Mouse (Mus musculus) CH12.LX (cell line): ENCODE data around the gene Immp2l. TPM values are rescaled to one million over a fixed set of nuclear protein-coding genes. Genes with fewer than 3 reads are reported as not detected.

Source experiments
- DNase-seq: peaks from one replicate; pipeline ENCODE4 v3.0.0-alpha.2; 2013; ENCODE audit errors: extremely low read depth
- H3K27ac ChIP-seq: 2 replicates; pipeline ENCODE4 v1.5.1; 2012; ENCODE audit warnings: low read depth, mild to moderate bottlenecking, control low read depth, moderate library complexity; ENCODE audit not compliant: insufficient read depth
- H3K27me3 ChIP-seq: replicated peaks from 2 replicates; pipeline ENCODE3; 2012; ENCODE audit warnings: inconsistent platforms
- H3K36me3 ChIP-seq, 2 experiments: replicated peaks in 1 of 2; 2 replicates each; pipeline versions ENCODE3 to v1.6.1; 2012; ENCODE audit warnings: inconsistent platforms in 1 of 2, low read length in 1 of 2, mild to moderate bottlenecking in 1 of 2, mixed read lengths in 1 of 2, moderate library complexity in 1 of 2; ENCODE audit not compliant: control insufficient read depth in 1 of 2, insufficient read depth in 1 of 2
- H3K4me1 ChIP-seq, 2 experiments: 2 replicates each; pipeline ENCODE4 v1.6.1; 2012; ENCODE audit warnings: inconsistent platforms in 1 of 2, moderate library complexity in 1 of 2; ENCODE audit not compliant: insufficient read depth in 2 of 2, control insufficient read depth in 1 of 2
- H3K4me2 ChIP-seq: 2 replicates; pipeline ENCODE4 v1.6.1; 2012; ENCODE audit warnings: low read depth, mild to moderate bottlenecking, control low read depth; ENCODE audit not compliant: poor library complexity, insufficient read depth, severe bottlenecking
- H3K4me3 ChIP-seq, 3 experiments: fragments of 150-350 bp in 1 of 3; sonication (generic) in 1 of 3; replicated peaks in 1 of 3; 2 replicates each; pipeline versions ENCODE3 to v1.5.1; 2011 to 2012; ENCODE audit warnings: low read depth in 2 of 3, low read length in 2 of 3, mild to moderate bottlenecking in 2 of 3, moderate library complexity in 2 of 3, control low read depth in 1 of 3, improper control_type of control experiment in 1 of 3, inconsistent platforms in 1 of 3, mixed read lengths in 1 of 3; ENCODE audit not compliant: poor library complexity in 1 of 3
- H3K79me2 ChIP-seq: replicated peaks from 2 replicates; pipeline ENCODE4 v1.6.1; 2012; ENCODE audit warnings: mild to moderate bottlenecking, moderate library complexity; ENCODE audit not compliant: control insufficient read depth, poor library complexity, insufficient read depth, severe bottlenecking; ENCODE audit errors: extremely low read depth
- H3K9ac ChIP-seq: 2 replicates; pipeline ENCODE4 v1.6.1; 2012; ENCODE audit warnings: low read depth, mild to moderate bottlenecking, control low read depth, moderate library complexity; ENCODE audit not compliant: insufficient read depth
- H3K9me3 ChIP-seq: replicated peaks from 2 replicates; pipeline ENCODE3; 2012; ENCODE audit warnings: low read length, inconsistent platforms, mixed read lengths
- CHD1 ChIP-seq: IDR thresholded peaks from 2 replicates; pipeline ENCODE4 v1.6.1; 2012; ENCODE audit warnings: low read depth, low read length, improper control_type of control experiment, inconsistent platforms
- EP300 ChIP-seq: IDR thresholded peaks from 2 replicates; pipeline ENCODE4 v1.6.1; 2011; ENCODE audit warnings: low read length, improper control_type of control experiment
- ETS1 ChIP-seq: conservative IDR thresholded peaks from 2 replicates; pipeline ENCODE4 v1.6.1; 2012; ENCODE audit warnings: low read depth, mild to moderate bottlenecking, inconsistent platforms, low read length, improper control_type of control experiment, moderate library complexity
- HCFC1 ChIP-seq: IDR thresholded peaks from 2 replicates; pipeline ENCODE4 v1.6.1; 2012; ENCODE audit warnings: low read depth, mild to moderate bottlenecking, inconsistent platforms, low read length, improper control_type of control experiment
- JUN ChIP-seq: IDR thresholded peaks from 2 replicates; pipeline ENCODE4 v1.6.1; 2011; ENCODE audit warnings: low read depth, mild to moderate bottlenecking, low read length, improper control_type of control experiment, moderate library complexity; ENCODE audit not compliant: insufficient read depth
- JUND ChIP-seq: conservative IDR thresholded peaks from 2 replicates; pipeline ENCODE4 v1.6.1; 2011; ENCODE audit warnings: low read depth, low read length, improper control_type of control experiment
- KAT2A ChIP-seq: IDR thresholded peaks from 2 replicates; pipeline ENCODE4 v1.6.1; 2012; ENCODE audit warnings: low read length, improper control_type of control experiment, inconsistent platforms; ENCODE audit not compliant: insufficient replicate concordance
- MAX ChIP-seq: IDR thresholded peaks from 2 replicates; pipeline ENCODE4 v1.6.1; 2011; ENCODE audit warnings: low read length, improper control_type of control experiment
- MAZ ChIP-seq: IDR thresholded peaks from 2 replicates; pipeline ENCODE4 v1.6.1; 2012; ENCODE audit warnings: low read depth, mild to moderate bottlenecking, inconsistent platforms, low read length, improper control_type of control experiment, moderate library complexity
- MXI1 ChIP-seq: IDR thresholded peaks from 2 replicates; pipeline ENCODE4 v1.6.1; 2011; ENCODE audit warnings: mild to moderate bottlenecking, low read depth, low read length, improper control_type of control experiment
- NELFE ChIP-seq: IDR thresholded peaks from 2 replicates; pipeline ENCODE4 v1.6.1; 2011; ENCODE audit warnings: low read depth, low read length, improper control_type of control experiment
- PAX5 ChIP-seq: IDR thresholded peaks from 2 replicates; pipeline ENCODE4 v1.6.1; 2012; ENCODE audit warnings: low read length, inconsistent platforms, mixed read lengths
- POLR2AphosphoS2 ChIP-seq: IDR thresholded peaks from 2 replicates; pipeline ENCODE4 v1.6.1; 2011; ENCODE audit warnings: low read depth, low read length, improper control_type of control experiment
- RCOR1 ChIP-seq: conservative IDR thresholded peaks from 2 replicates; pipeline ENCODE4 v1.6.1; 2012; ENCODE audit warnings: low read depth, mild to moderate bottlenecking, inconsistent platforms, low read length, improper control_type of control experiment
- SIN3A ChIP-seq: IDR thresholded peaks from 2 replicates; pipeline ENCODE4 v1.6.1; 2012; ENCODE audit warnings: low read length, improper control_type of control experiment, inconsistent platforms
- SMC3 ChIP-seq: IDR thresholded peaks from 2 replicates; pipeline ENCODE4 v1.6.1; 2011; ENCODE audit warnings: low read depth, low read length, improper control_type of control experiment
- USF2 ChIP-seq: conservative IDR thresholded peaks from 2 replicates; pipeline ENCODE4 v1.6.1; 2011; ENCODE audit warnings: low read depth, low read length, improper control_type of control experiment
- ZC3H11A ChIP-seq: IDR thresholded peaks from 2 replicates; pipeline ENCODE4 v1.6.1; 2012; ENCODE audit warnings: low read depth, mild to moderate bottlenecking, inconsistent platforms, low read length, improper control_type of control experiment
- ZKSCAN1 ChIP-seq: IDR thresholded peaks from 2 replicates; pipeline ENCODE4 v1.6.1; 2012; ENCODE audit warnings: low read depth, inconsistent platforms, low read length, improper control_type of control experiment, borderline replicate concordance
- ZMIZ1 ChIP-seq: IDR thresholded peaks from 2 replicates; pipeline ENCODE4 v1.6.1; 2012; ENCODE audit warnings: low read depth, mild to moderate bottlenecking, inconsistent platforms, low read length, improper control_type of control experiment
- dilution Hi-C: fragments of 300-500 bp; cut with MboI; formaldehyde crosslinking; loops from 2 replicates; pipeline ENCODE4 v1.14.3; 2020; ENCODE audit warnings: low sequenced_read_pairs; ENCODE audit not compliant: extremely low pct_unique_long_range_greater_than_20kb, extremely low pct_ligation_motif_present
- in situ Hi-C: fragments of 300-500 bp; cut with MboI; formaldehyde crosslinking; loops from 3 replicates; pipeline ENCODE4 v1.14.3; 2019; ENCODE audit warnings: low sequenced_read_pairs, low pct_ligation_motif_present, low pct_unique_long_range_greater_than_20kb, mixed read lengths
- polyA plus RNA-seq: library from polyadenylated mRNA; unstranded; fragments of >175 nt; gene quantifications from 2 replicates; pipeline ENCODE4 v1.2.1, GENCODE M21; 2012; ENCODE audit warnings: low read depth; ENCODE audit not compliant: insufficient read length
- total RNA-seq, 2 experiments: library from RNA; depleted of rRNA; stranded (reverse); fragments of 300-350 nt in 1 of 2; fragments of >200 nt in 1 of 2; gene quantifications; 2 replicates each; pipeline ENCODE4 v1.2.3; 2012 to 2014

Gene Immp2l
- total and polyA plus RNA-seq, 3 experiments = 4.8 to 16.5 (median 9.9) TPM

DNA sequence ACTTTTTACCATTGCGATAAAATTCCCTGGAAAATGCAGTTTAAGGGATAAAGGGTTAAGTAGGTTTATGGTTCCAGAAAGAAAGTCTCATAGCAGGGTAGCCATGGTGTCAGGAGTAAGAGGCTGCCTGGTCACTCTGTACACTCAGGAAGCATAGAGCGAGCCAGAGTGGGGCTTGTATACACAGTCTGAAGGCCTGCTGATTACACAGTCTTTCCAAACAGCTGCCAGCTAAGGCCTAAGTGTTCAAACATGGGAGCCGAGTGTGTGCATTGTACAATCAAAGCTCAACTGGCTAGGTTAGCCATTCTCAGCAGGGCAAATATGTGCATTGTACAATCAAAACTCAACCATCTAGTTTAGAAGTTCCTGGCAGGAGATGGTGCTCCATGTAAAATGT, 393.2 kb downstream of the Immp2l start:
- Histone ChIP-seq H3K4me1 (no peaks in the 10 kb centered on the region), H3K36me3 (no peaks in the 10 kb centered on the region), H3K4me3 (no peak overlapping the region), H3K4me2 (no peak overlapping the region), H3K9ac (no peak overlapping the region), H3K9me3 (no peaks in the 10 kb centered on the region), H3K79me2 (no peaks in the 10 kb centered on the region), H3K27ac (no peak overlapping the region), H3K27me3 (no peaks in the 10 kb centered on the region)
- dilution Hi-C loops = no loop called here
- no peak for DNase-seq
- in situ Hi-C loops = no loop called here
- TF ChIP-seq ZMIZ1 (no peak), JUN (no peak), PAX5 (no peak), USF2 (no peak), MAZ (no peak), JUND (no peak)

DNA sequence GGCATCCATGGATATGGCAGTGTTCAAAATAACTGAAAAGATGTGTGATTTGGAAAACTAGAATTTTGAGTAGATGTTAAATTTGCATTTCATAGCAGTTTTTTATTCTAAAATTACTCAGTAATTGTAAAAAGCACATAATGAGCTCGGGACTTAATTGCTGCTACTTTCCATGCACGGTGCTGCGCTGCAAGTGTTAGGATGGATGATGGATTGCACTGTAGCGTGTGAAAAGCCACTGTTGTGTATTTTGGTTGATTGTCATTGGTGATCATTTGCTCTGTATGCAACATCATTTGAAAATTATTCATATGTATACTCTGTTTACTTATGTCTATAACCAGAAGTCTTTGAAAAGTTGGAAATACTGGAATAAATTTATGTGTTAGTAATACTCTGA, 394.1 kb downstream of the Immp2l start:
- no peak for TF ChIP-seq SIN3A
- TF ChIP-seq ZC3H11A = no peak
- no peak for TF ChIP-seq MAX
- TF ChIP-seq RCOR1 = no peak
- TF ChIP-seq JUND = no peak
- TF ChIP-seq PAX5 = no peak
- no peak for TF ChIP-seq ETS1
- TF ChIP-seq KAT2A = no peak
- TF ChIP-seq JUN = no peak
- TF ChIP-seq EP300 = no peak
- no peak for TF ChIP-seq POLR2AphosphoS2
- TF ChIP-seq HCFC1 = no peak
- no peak for TF ChIP-seq CHD1
- no peak for TF ChIP-seq NELFE
- no peak for TF ChIP-seq MXI1
- TF ChIP-seq ZKSCAN1 = no peak
- no peak for TF ChIP-seq ZMIZ1
- TF ChIP-seq SMC3 = no peak
- dilution Hi-C loops = no loop called here
- H3K9ac ChIP-seq = no peak overlapping the region
- no peaks in the 10 kb centered on the region for H3K4me1 ChIP-seq
- H3K27me3 ChIP-seq = no peaks in the 10 kb centered on the region
- in situ Hi-C loops = no loop called here
- H3K4me2 ChIP-seq = no peak overlapping the region
- H3K36me3 ChIP-seq = no peaks in the 10 kb centered on the region
- H3K9me3 ChIP-seq = no peaks in the 10 kb centered on the region
- no peak overlapping the region for H3K27ac ChIP-seq
- no peaks in the 10 kb centered on the region for H3K79me2 ChIP-seq
- DNase-seq = no peak
- no peak overlapping the region for H3K4me3 ChIP-seq
